Mouse (Mus musculus) left cerebral cortex, adult 11 months (tissue): ENCODE data around the gene Vps18.

Experiments
- DNase-seq: peaks from one replicate; pipeline ENCODE4 v3.0.0; 2022; ENCODE audit warnings: low spot score

The Vps18 gene

DNA sequence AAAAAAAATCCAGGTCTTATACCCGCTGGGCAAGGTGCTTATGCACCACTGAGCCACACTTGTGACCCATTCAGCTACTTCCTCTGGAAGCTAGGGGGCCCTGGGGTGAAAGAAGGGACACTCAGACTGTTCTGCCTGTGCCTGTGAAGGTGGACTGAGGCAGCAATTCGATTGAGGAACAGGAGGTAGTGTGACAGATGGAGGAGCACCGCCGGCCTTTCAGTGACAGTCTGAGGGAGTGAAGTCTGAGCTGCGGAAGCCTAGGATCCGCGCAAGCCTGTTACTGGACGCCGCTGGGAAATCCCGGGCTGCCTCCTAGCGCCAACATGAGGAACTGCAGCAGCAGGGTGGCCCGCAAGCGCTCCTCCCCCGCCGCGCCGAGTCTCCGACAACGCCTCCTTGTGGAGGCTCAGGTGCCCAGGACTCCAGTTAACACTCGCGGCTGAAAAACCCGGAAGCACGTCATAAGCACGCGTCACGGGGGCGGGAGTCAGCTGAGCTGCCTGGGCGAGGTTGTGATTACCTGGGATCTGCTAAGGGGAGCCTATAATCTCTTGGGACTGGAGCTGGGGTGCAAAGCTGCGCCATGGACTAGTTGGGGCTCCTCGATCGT lies at the start of gene Vps18:
Gene Vps18 (plus strand): TSS at position 471 of the 613 bp plus-strand sequence.
- peak; percentile 96 for DNase-seq

DNA sequence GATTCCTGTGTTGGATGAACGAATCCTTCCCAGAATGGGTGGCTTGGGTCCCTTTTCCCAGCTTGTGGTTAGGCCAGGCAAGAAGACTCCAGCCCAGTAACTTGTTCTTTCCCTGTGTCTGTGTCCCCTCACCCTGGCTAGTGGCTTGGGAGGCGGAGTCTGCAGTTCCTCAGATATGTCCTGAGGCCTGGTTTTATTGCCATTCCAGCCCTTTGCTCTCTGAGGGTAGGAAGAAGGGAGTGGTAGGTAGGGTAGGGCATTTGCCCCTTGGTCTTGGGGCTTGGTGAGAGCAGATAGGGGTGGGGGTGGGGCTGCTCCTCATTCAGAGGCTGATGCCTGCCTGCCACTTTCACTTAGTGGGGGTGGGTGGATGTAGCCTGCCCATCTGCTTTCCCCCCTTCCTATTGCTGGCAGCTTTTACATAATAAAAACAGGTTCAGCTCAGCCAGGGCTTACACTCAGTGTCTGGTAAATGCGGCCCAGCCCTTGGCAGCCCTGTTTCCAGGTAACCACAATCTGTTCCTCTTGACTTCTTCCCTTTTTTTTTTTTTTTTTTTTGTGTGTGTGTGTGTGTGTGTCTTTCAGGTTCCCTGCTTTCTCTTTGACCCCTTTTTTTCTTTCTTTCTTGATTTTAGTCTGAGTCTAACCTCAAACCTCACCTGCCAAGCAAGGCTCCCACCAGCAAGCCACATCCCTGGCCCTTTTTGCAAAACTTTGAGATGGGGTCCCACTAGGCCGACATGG lies 48.3 kb upstream of the Vps18 start:
- DNase-seq = no peak

GRCm38 (mm10) chr2:119240819-119241186 lies 47.7 kb upstream of the Vps18 start:
- no peak for DNase-seq

DNA sequence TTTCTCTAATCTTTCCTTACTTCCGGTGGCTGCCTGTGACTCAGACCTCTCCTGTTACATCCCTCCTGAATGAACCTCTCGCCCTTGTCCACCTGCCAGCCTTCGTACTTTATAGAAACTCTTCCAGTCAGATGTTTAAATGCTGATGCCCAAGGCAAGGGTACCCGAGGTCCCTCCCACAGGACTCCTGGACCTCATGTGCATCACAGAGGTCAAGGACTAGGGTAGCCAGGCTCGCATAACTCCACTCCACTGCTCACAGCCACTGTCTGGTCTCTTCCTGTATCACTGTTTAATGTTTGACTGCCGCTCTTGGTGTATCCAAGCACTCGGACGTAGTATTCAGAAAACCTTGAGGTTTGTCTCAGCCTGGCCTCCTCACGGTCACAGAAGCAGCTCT lies 46.0 kb upstream of the Vps18 start:
- DNase-seq = no peak

GRCm38 (mm10) chr2:119245246-119245645 lies 43.3 kb upstream of the Vps18 start:
- no peak for DNase-seq

DNA sequence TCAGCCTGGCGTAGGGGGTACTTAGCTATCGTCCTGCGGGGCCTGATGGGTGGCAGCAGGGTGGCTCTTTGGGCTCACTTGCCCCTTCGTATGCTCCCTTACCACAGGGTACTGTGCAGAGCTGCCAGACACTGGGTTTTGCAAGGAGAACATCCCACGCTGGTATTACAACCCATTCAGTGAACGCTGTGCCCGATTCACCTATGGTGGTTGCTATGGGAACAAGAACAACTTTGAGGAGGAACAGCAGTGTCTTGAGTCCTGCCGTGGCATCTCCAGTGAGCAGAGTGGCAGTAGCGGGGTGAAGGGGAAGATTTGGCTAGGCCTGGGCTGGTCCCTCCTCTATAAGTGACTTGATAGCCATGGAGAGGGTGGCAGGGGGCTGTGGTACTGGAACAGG lies 40.6 kb upstream of the Vps18 start:
- DNase-seq = peak; percentile 34

DNA sequence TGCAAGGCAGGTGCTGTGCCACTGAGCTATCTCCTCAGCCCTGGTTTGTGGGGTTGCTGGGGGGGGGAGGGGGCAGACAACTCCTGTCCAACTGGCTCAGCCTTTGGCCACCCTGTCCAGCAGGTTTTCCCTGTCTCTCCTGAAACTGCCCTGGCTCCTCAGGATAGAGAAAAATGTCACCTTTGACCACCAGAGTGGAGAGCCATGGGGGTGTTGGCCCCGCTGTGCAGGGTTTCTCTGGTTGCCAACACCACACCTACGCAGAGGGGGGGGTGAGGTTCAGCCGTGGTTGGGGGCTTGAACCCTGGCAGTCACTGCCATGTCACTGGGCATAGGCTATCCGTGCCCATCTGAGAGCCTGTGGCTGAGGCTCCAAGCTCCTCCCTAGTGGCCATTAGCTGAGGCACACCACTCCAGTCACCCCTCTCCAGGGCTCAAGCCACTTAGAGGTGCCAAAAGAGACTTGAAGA lies 38.9 kb upstream of the Vps18 start:
- DNase-seq = no peak

DNA sequence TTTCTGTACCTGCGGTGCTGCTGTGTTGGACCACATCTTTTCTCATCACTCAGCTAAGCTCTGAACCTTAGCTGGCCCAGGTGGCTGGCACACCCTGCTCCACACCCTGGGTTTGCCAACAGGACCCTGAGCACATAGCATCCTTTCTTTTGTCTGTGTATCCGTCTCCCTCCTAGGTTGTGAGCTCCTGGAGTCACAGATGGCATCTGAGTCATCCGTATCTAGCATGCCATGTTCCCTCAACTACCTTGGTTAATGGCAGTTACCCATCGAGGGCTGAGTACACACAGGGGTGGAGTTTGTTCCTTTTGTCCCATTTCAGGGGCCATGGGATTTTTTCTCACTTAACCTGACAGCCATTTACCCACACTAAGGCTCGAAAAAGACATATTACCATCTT lies 38.2 kb upstream of the Vps18 start:
- DNase-seq = no peak

DNA sequence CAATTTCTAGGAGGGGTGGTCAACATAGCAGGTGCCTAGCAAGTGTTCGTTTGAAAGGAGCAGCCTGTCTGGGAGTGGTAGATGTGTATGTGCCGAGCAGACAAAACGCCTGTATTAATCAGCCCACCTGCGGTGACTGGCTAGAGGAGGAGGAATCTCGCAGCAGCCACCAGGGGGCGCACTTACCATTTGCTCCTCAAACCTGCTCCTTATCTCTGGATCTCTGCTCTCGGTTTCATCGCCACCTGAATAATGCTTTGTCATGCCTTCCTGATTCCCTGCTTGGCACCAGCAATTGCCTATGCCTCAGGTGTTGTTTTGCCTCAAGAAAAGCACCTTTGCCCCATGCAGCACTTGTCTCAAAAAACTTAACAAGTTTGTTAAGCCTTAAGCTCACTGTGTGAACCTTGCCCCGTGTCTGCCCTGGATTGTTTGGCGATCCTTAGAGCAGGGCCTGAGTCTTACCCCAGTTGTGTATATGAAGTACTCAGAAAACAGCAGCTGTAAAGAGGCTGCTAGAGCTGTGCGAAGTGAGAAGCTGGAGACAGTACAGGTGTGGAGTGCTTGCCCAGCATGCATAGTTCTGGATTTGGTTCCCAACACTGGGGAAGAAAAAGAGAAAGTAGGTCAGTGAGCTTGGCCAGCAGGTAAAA lies 37.6 kb upstream of the Vps18 start:
- peak; percentile 59 for DNase-seq

- no peak for DNase-seq
Observed at GRCm38 (mm10) chr2:119254976-119255375, 33.6 kb upstream of the Vps18 start.

DNA sequence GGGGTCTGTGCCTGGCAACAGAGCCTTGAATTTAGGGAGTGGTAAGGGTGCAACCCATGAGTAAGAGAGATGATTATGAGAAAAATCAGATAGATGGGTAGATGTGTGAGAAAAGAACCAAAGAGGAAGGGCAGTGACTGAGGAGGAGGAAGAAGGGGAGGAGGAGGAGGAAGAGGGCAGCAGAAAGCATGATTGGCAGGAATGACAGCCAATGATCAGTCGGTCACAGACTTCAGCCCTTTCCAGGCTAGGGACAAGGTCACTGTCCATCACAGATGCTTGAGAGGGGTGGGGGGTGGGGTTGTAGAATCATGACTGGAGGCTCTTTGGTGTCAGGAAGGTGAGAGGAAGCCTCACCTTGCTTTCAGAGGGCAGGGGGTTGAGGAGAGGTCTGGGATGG lies 28.0 kb upstream of the Vps18 start:
- no peak for DNase-seq

- no peak for DNase-seq
Observed at GRCm38 (mm10) chr2:119261326-119261725, 27.2 kb upstream of the Vps18 start.

GRCm38 (mm10) chr2:119262978-119263377 lies 25.6 kb upstream of the Vps18 start:
- DNase-seq = no peak

- DNase-seq = no peak
Observed at GRCm38 (mm10) chr2:119263813-119264212, 24.7 kb upstream of the Vps18 start.

- DNase-seq = no peak
Observed at GRCm38 (mm10) chr2:119270286-119270642, 18.3 kb upstream of the Vps18 start.

GRCm38 (mm10) chr2:119270643-119271331 lies 17.8 kb upstream of the Vps18 start, which contains the start of gene Rhov:
Rhov (minus strand) TSS chr2:119271272.
- DNase-seq = peak; percentile 47

GRCm38 (mm10) chr2:119274126-119274525 lies 14.4 kb upstream of the Vps18 start:
- no peak for DNase-seq

DNA sequence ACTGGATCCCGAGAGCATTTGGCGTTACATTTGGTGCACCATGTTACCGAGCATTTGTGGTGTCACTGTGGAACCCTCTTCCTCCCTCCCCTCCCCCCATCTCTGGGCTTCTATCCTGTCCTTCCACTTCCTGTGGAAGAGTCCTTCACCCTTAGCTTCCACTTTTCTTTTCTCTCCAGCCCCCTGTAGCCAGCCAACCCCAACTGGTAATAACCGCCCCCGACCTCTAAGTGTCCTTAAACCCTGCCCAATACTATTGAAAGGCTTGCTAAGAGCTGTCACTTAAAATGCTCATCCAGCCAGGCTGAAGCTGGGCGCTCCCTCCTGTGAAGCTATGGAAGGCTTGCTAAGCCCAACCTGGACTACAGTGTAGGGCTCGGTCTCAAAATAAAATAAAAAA lies 11.6 kb upstream of the Vps18 start:
- DNase-seq = no peak

- DNase-seq = no peak
Observed at GRCm38 (mm10) chr2:119277810-119278209, 10.7 kb upstream of the Vps18 start.

DNA sequence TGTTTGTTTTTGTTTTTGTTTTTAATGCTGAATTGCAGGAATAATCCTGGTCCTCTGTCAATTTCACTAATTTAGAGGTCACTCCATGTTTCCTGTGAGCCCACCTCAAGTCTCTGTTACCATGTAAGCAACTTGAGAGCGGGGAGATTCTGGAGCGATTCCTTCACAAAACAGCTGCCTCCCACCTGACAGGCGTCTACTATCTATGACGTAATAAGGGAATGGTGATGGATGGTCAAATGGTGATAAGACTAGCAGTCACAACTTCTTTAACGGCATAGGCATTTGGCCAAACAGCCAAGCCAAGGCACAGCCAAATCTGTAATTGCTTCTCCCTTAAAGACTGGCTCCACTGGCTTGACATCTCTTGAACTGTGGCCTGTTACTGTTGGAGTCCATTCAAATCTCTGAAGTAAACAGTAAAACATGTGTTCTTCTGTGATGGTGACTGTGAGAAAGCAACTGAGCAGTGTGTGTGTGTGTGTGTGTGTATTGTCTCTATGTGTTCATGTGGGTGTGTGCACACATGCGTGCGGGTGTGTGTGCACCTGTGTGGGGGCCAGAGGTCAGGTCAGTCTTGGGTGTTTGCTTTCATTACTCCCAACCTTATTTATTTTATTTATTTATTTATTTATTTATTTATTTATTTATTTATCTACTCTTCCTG lies 6.5 kb upstream of the Vps18 start:
- no peak for DNase-seq

GRCm38 (mm10) chr2:119287372-119287771 lies 1.2 kb upstream of the Vps18 start:
- DNase-seq = no peak

DNA sequence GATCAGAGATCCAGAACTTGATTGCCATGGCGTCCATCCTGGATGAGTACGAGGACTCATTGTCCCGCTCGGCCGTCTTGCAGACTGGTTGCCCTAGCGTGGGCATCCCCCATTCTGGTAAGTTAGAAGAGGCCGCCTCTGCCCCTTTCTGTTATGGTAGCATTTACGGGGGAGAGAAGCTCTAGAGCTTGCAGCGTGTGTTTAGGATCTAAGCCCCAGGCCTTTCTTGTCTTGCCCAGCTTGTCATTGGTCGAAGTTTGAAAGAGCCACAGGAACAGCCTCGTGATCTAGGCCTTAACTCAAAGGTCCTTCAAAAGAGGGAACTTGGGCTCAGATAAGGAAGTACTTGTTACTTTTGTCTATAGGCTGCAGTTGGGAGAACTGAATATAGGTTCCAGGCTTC lies 475 bp downstream of the Vps18 start:
- DNase-seq = no peak
